Mouse (Mus musculus) adrenal gland, postnatal 0 days (tissue): ENCODE measurements around the gene Sart3. TPM values are rescaled to one million over a fixed set of nuclear protein-coding genes. Genes with fewer than 3 reads are reported as not detected.

Experiments used
- polyA plus RNA-seq: library from polyadenylated mRNA; unstranded; fragments of >200 nt; fragmentation: Nextera tagmentation; extraction: Ambion mirVana; gene quantifications from 2 replicates; pipeline ENCODE4 v1.2.1, GENCODE M21; 2015

The Sart3 gene
- polyA plus RNA-seq: 15.9 and 22.9 TPM in 2 replicates

DNA sequence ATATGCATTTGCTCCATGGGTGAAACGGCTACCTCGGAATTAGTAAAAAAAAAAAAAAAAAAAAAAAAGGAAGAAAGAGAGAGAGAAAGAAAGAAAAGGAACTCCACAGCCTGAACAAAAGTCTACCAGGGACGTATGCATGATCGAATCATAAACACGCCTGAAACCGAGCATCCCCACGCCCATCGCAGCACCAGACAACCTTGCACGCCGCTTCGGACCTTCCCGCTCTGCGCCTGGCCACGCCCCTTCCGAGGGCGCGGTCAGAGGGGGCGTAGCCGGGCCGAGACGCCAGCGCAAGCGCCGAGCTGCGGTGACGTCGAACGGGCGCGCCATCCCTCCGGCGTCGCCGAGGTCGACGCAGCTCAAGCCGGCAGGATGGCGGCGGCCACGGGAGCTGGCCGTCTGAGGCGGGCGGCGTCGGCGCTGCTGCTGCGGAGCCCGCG lies at the start of gene Sart3, which contains the start of gene Iscu:
Gene Sart3, minus strand, starts transcription at position 61 of the 446 bp plus-strand sequence.
Gene Iscu, plus strand, starts transcription at position 299 of the 446 bp plus-strand sequence.

DNA sequence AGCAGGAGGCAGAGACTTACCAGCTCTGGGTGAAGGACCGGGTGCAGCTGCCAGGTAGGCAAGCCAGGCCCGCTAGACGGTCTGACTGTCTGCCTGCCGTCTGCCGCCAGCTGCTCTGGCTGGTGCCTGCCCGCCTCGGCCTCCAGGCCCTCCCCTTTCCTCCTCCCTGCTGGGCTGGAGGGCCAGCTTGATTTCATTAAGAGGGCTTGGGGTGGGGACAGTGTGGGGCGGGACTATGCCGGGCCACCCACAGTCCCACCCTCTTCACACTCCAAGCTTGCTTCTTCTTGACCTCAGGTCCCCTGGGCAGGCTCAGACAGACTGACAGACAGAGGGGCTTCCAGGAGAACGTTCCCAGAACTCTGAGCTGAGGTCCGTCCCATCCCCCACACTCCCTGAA lies 28.0 kb upstream of the Sart3 start, which contains the start of gene Tmem119:
Gene Tmem119, minus strand, starts transcription at position 237 of the 400 bp plus-strand sequence.

DNA sequence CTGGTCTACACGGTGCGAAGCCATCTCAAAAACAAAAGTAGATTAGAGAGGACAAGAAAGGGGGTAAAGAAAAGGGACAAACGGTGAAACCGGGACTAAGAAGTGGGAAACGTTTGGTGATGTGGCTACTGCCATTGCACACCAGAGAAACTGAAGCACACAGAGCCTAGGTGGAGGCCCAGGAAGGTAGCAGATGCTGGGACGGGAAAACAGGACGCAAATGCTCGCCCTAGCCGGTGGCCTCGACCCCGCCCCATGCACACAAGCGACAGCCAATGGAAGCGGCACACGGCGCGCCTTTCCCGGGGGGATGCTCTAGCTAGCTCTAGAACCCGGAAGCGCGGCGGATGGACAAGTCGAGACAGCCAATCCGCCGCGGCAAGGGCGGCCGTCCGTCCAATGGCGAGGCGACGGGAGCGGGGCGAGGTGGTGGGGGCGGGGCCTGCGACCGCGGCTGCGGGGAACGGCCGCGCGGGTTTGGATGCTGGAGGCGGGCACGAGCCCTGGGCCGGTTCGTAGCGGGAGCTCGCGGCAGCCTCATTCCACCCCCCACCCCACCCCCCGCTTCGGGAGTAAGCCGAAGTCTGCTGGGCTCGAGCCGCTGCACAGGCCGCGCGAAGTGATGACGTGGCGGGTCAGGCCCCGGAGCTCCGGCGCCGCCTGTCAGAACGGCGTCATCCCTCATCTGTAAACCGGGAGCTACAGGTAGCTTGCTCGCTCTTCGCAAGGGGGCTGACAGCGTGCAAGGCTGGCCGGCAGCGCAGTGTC lies 36.8 kb downstream of the Sart3 start, which contains the start of gene Ficd:
Gene Ficd, plus strand, starts transcription at position 459 of the 768 bp plus-strand sequence.

DNA sequence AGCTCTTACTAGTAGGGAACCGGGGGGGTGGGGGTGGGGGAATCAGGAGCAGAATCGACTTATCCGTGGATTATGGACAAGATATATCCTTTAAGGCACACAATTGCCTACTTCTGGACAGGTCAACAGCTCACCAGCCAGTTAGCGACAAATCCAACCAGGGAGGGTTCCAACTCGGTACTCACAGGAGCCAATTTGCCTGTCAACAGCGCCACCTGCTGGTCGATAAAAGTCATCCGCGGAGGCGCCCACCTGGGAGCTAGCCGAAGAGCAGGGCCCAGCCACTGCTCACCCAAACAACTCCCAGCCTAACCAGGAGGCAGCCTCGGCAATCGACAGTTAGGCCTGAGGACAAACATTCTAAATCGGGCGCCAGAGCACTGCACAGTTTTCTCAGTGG lies 47.9 kb downstream of the Sart3 start, which contains the start of gene 1700069L16Rik:
Gene 1700069L16Rik, minus strand, starts transcription at position 327 of the 400 bp plus-strand sequence.

Other genes starting within 250 kb of the Sart3 start
- gene Cmklr1, start 122.1 kb downstream of the Sart3 start, polyA plus RNA-seq: 6.6 and 7.1 TPM in 2 replicates
- not detected in 2 replicates for gene 1700069L16Rik, start 47.7 kb downstream of the Sart3 start, polyA plus RNA-seq
- gene Ficd, start 36.7 kb downstream of the Sart3 start, polyA plus RNA-seq: 7.9 and 9.6 TPM in 2 replicates
- gene Iscu, start 238 bp upstream of the Sart3 start, polyA plus RNA-seq: 640 and 1,026 TPM in 2 replicates
- gene Tmem119, start 28.0 kb upstream of the Sart3 start, polyA plus RNA-seq: 59.4 and 96.1 TPM in 2 replicates
- 4.5 and 5.3 TPM in 2 replicates for gene Selplg, start 60.1 kb upstream of the Sart3 start, polyA plus RNA-seq
- 65.4 and 71.3 TPM in 2 replicates for gene Coro1c, start 136.2 kb upstream of the Sart3 start, polyA plus RNA-seq
- gene Ssh1, start 221.4 kb upstream of the Sart3 start, polyA plus RNA-seq: 6.3 and 9.8 TPM in 2 replicates
- 0.14 and 0.19 TPM in 2 replicates for gene Dao, start 231.2 kb upstream of the Sart3 start, polyA plus RNA-seq